Mouse (Mus musculus): ENCODE measurements around the gene Paip2b. TPM values are rescaled to one million over a fixed set of nuclear protein-coding genes. Genes with fewer than 3 reads are reported as not detected.

The Paip2b gene
- total and polyA plus RNA-seq, 3 experiments, result 18.4 to 21.0 TPM; not detected in 1

- H3K79me2 ChIP-seq (ENCODE audit: control insufficient read depth, insufficient read depth, low read length, poor library complexity), result no peaks in the 10 kb centered on the region; the same call in 1 of the 2 replicates
- H3K4me3 ChIP-seq (ENCODE audit: control insufficient read depth in 1 of 2, insufficient read depth in 1 of 2, low read depth in 2 of 2, low read length in 2 of 2), result no peak overlapping the region
- no peak overlapping the region for H3K9ac ChIP-seq (ENCODE audit: control insufficient read depth, low read depth, low read length, poor library complexity, severe bottlenecking)
- no peaks in the 10 kb centered on the region for H3K27me3 ChIP-seq (ENCODE audit: control insufficient read depth in 1 of 2, insufficient read depth in 2 of 2, low read length in 2 of 2)
- H3K4me1 ChIP-seq (ENCODE audit: control insufficient read depth in 1 of 2, insufficient read depth in 2 of 2, low read length in 2 of 2), result peaks cover 3 to 9% of the 10 kb centered on the region in 2 experiments
- no peak for TF ChIP-seq NELFE (IDR thresholded peaks at IDR 0.05; ENCODE audit: low read depth, low read length)
- 0 out of 2 replicates have a peak, but pooled peaks have one; percentile 22 for TF ChIP-seq ZNF384 (IDR thresholded peaks at IDR 0.05; ENCODE audit: low read depth, low read length)
- peaks cover 0 to 5% of the 10 kb centered on the region in 2 experiments; a peak in 2 of 4 replicates for H3K36me3 ChIP-seq (ENCODE audit: control insufficient read depth in 1 of 2, insufficient read depth in 2 of 2, low read length in 2 of 2)
- H3K27ac ChIP-seq (ENCODE audit: control insufficient read depth, low read depth, low read length), result no peak overlapping the region
- H3K9me3 ChIP-seq (replicated peaks; ENCODE audit: insufficient read depth, low read length), result no peaks in the 10 kb centered on the region
- DNase-seq (ENCODE audit: low read depth, low spot score), result no peak
Observed at GRCm38 (mm10) chr6:83796686-83797085, 34.9 kb downstream of the Paip2b start.

DNA sequence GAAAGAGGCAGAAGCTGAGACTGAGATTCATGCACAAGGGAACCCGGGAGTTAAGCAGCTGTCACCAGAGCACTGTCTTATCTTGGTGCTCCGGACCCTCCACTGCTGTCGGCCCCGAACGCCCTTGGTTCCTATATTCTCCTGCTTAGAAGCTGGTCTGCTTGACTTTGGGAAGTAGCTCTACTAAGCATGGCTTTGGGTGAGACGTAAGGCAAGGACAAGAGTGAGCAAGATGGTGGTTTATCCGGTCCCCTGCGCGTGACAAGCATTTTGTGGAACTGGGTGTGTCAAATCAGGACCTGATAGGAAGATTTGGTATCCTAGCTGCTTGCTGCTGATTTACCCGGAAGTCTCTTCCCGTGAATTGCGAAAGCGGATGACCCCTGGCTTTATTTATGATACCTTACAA is 36.0 kb downstream of the Paip2b start:
- H3K9ac ChIP-seq (ENCODE audit: control insufficient read depth, low read depth, low read length, poor library complexity, severe bottlenecking), result peak overlapping the region; percentile 85
- H3K27me3 ChIP-seq (ENCODE audit: control insufficient read depth in 1 of 2, insufficient read depth in 2 of 2, low read length in 2 of 2), result no peaks in the 10 kb centered on the region
- DNase-seq (ENCODE audit: low read depth, low spot score), result peak; percentile 67
- H3K4me3 ChIP-seq (ENCODE audit: control insufficient read depth in 1 of 2, insufficient read depth in 1 of 2, low read depth in 2 of 2, low read length in 2 of 2), result peak overlapping the region; percentile 51 to 72
- no peaks in the 10 kb centered on the region; the same call in 1 of the 2 replicates for H3K79me2 ChIP-seq (ENCODE audit: control insufficient read depth, insufficient read depth, low read length, poor library complexity)
- no peaks in the 10 kb centered on the region for H3K9me3 ChIP-seq (replicated peaks; ENCODE audit: insufficient read depth, low read length)
- H3K4me1 ChIP-seq (ENCODE audit: control insufficient read depth in 1 of 2, insufficient read depth in 2 of 2, low read length in 2 of 2), result peaks cover 6 to 21% of the 10 kb centered on the region in 2 experiments
- H3K36me3 ChIP-seq (ENCODE audit: control insufficient read depth in 1 of 2, insufficient read depth in 2 of 2, low read length in 2 of 2), result peaks cover 0 to 16% of the 10 kb centered on the region in 2 experiments; a peak in 2 of 4 replicates
- H3K27ac ChIP-seq (ENCODE audit: control insufficient read depth, low read depth, low read length), result peak overlapping the region; percentile 83
- TF ChIP-seq NELFE (IDR thresholded peaks at IDR 0.05; ENCODE audit: low read depth, low read length) (no peak), POLR2A (IDR thresholded peaks at IDR 0.05; ENCODE audit: control insufficient read depth in 1 of 2, insufficient read depth in 1 of 2, low read depth in 1 of 2, low read length in 2 of 2, poor library complexity in 1 of 2) (no peak), CHD1 (IDR thresholded peaks at IDR 0.05; ENCODE audit: low read depth, low read length) (no peak), MAX (IDR thresholded peaks at IDR 0.05; ENCODE audit: low read length) (no peak), POLR2AphosphoS2 (IDR thresholded peaks at IDR 0.05; ENCODE audit: low read length) (no peak), ZC3H11A (IDR thresholded peaks at IDR 0.05; ENCODE audit: low read depth, low read length) (no peak), SMC3 (IDR thresholded peaks at IDR 0.05; ENCODE audit: low read depth, low read length) (no peak), MYB (IDR thresholded peaks at IDR 0.05; ENCODE audit: low read depth, low read length) (no peak), POLR2AphosphoS5 (IDR thresholded peaks at IDR 0.05; ENCODE audit: borderline replicate concordance, low read depth, low read length) (no peak), RAD21 (IDR thresholded peaks at IDR 0.05; ENCODE audit: low read depth, low read length) (no peak), EP300 (IDR thresholded peaks at IDR 0.05; ENCODE audit: low read depth in 1 of 2, low read length in 2 of 2) (no peak), NRF1 (IDR thresholded peaks at IDR 0.05; ENCODE audit: insufficient read depth, low read depth, low read length, poor library complexity, severe bottlenecking) (0 out of 2 replicates have a peak, but pooled peaks have one; percentile 8), CTCF (IDR thresholded peaks at IDR 0.05 in 2 of 3, conservative IDR thresholded peaks at IDR 0.05 in 1 of 3; ENCODE audit: control insufficient read depth in 1 of 3, insufficient read depth in 1 of 3, low read depth in 2 of 3, low read length in 3 of 3, poor library complexity in 1 of 3, severe bottlenecking in 1 of 3) (no peak), MAFK (IDR thresholded peaks at IDR 0.05; ENCODE audit: borderline replicate concordance, low read depth, low read length) (no peak), GABPA (IDR thresholded peaks at IDR 0.05; ENCODE audit: low read depth, low read length) (no peak), MYC (IDR thresholded peaks at IDR 0.05; ENCODE audit: low read depth, low read length) (0 out of 2 replicates have a peak, but pooled peaks have one; percentile 16), E2F4 (IDR thresholded peaks at IDR 0.05; ENCODE audit: borderline replicate concordance, low read depth, low read length) (no peak), ZKSCAN1 (IDR thresholded peaks at IDR 0.05; ENCODE audit: low read depth, low read length) (no peak), ELF1 (IDR thresholded peaks at IDR 0.05; ENCODE audit: low read depth, low read length) (peak; percentile 62; the same call in 1 of the 2 replicates), USF1 (IDR thresholded peaks at IDR 0.05; ENCODE audit: low read depth, low read length) (0 out of 2 replicates have a peak, but pooled peaks have one; percentile 9), ZNF384 (IDR thresholded peaks at IDR 0.05; ENCODE audit: low read depth, low read length) (no peak), KAT2A (conservative IDR thresholded peaks at IDR 0.05; ENCODE audit: low read depth, low read length) (no peak), MAZ (IDR thresholded peaks at IDR 0.05; ENCODE audit: low read depth, low read length) (no peak), TCF12 (IDR thresholded peaks at IDR 0.05; ENCODE audit: low read depth, low read length) (no peak), SIN3A (IDR thresholded peaks at IDR 0.05; ENCODE audit: low read length) (no peak), BHLHE40 (IDR thresholded peaks at IDR 0.05; ENCODE audit: borderline replicate concordance, low read depth, low read length) (peak; percentile 79), MEF2A (IDR thresholded peaks at IDR 0.05; ENCODE audit: extremely low read depth, insufficient replicate concordance, low read depth, low read length, poor library complexity, severe bottlenecking) (no peak), USF2 (IDR thresholded peaks at IDR 0.05; ENCODE audit: borderline replicate concordance in 1 of 2, insufficient read depth in 1 of 2, low read depth in 1 of 2, low read length in 2 of 2) (no peak), TBP (IDR thresholded peaks at IDR 0.05; ENCODE audit: low read depth, low read length) (no peak), JUND (IDR thresholded peaks at IDR 0.05; ENCODE audit: low read depth, low read length) (no peak), RCOR1 (IDR thresholded peaks at IDR 0.05; ENCODE audit: low read depth, low read length) (peak; percentile 83)

All from MEL (cell line).